29 mouse cellular contexts compared by ENCODE assay signal in genomic region chr3:54668722-54669121, GRCm38 (mm10). TPM values are rescaled to one million over a fixed set of nuclear protein-coding genes. Genes with fewer than 3 reads are reported as not detected.
"Had no signal": no experiment of that assay in that cellular context is flagged by ENCODE, and none has a peak within 500 bp of the region (broad histone marks: within the 10 kb centered on the region; RNA-seq: fewer than 3 reads in every experiment).

No protein-coding gene starts in this region.

- H3K27me3 ChIP-seq: liver, embryonic 13.5 days; neural tube, embryonic 12.5 days; neural tube, embryonic 15.5 days had no signal

- H3K27ac ChIP-seq: kidney, postnatal 0 days; left cerebral cortex, adult 2 months; liver, embryonic 13.5 days; neural tube, embryonic 12.5 days; neural tube, embryonic 15.5 days; stomach, postnatal 0 days had no signal

- DNase-seq: kidney, adult 2 months; kidney, postnatal 25 days; layer of hippocampus, adult 9-11 months; layer of hippocampus, postnatal 36 days; liver, embryonic 13.5 days; lung, adult 2 months; lung, postnatal 14 days; lung, postnatal 4 days; midbrain, embryonic 14.5 days; right cerebral cortex, adult 18-20 months; right cerebral cortex, postnatal 14 days; right cerebral cortex, postnatal 4 days; thymus, adult 2 months; thymus, postnatal 14 days; thymus, postnatal 4 days had no signal

- H3K9me3 ChIP-seq: liver, embryonic 13.5 days; neural tube, embryonic 12.5 days; neural tube, embryonic 15.5 days had no signal

- H3K36me3 ChIP-seq: liver, embryonic 13.5 days; neural tube, embryonic 12.5 days; neural tube, embryonic 15.5 days had no signal

- H3K4me3 ChIP-seq: left cerebral cortex, adult 2 months; liver, embryonic 13.5 days; neural tube, embryonic 12.5 days; neural tube, embryonic 15.5 days had no signal

- H3K4me1 ChIP-seq: liver, embryonic 13.5 days; neural tube, embryonic 12.5 days; neural tube, embryonic 15.5 days had no signal

- H3K9ac ChIP-seq: liver, embryonic 13.5 days; neural tube, embryonic 12.5 days; neural tube, embryonic 15.5 days had no signal

- H3K4me2 ChIP-seq: liver, embryonic 13.5 days; midbrain, embryonic 11.5 days; neural tube, embryonic 12.5 days; neural tube, embryonic 15.5 days had no signal

RNA-seq across cellular contexts. Expression of gene Gm21958, which starts 45.4 kb away (rescaled TPM):
- total RNA-seq: layer of hippocampus, postnatal 36 days; left cerebral cortex, adult 2 months; left cerebral cortex, postnatal 10 days; left cerebral cortex, postnatal 36 days; liver, adult 2 months; megakaryocyte-erythroid progenitor cell, adult 5-6 weeks; midbrain, postnatal 0 days had no signal
- polyA plus RNA-seq: kidney, adult 2 months; large intestine, adult 2 months; limb, embryonic 14.5 days; liver, adult 2 months; liver, embryonic 13.5 days; liver, embryonic 16.5 days; lung, adult 2 months; midbrain, postnatal 0 days; neural tube, embryonic 12.5 days; stomach, postnatal 0 days; thymus, adult 2 months had no signal
